Mouse (Mus musculus): ENCODE results near the gene Ppp1r3f.

The Ppp1r3f gene

DNA sequence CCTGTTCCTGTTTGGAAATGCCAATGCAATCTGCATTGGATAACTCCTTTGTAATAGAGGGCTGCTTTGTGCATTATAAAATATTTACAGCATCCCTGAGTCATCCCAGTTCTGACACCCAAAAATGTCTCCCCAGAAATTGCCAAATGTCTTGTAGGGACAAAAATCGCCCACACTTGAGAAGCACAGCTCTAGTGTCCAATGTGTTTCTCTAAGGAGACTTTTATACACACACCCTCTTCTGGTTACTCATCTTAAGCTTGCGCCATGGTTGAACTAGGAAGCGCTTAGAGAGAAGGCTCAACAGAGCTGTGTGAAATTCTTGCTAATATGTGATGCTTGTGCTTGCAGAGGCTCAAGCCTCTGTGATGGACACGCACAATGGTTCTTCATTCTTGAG is 20.6 kb downstream of the Ppp1r3f start:
- no peak for DNase-seq (ENCODE audit: low spot score in 2 of 2)

DNA sequence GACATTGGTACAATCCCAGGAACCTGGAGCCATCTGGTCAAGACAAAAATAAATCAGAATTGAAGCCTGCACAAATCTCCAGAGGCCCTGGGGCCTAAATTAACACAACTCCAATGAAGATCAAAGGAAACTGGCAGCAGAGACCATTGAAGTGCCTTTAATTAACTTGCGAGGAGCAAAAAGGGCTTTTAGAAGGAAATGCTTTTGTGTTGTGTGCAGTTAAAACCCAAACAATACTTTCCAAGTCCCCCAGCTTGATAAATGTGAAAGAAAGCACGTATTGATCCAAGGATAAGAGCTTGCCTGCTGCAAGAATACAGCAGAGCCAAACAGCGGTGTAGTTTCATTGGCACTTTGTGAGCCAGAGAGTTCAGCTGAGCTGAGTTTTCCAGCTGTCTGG is 49.1 kb downstream of the Ppp1r3f start:
- no peak for DNase-seq (ENCODE audit: low spot score in 2 of 2)
